Mouse (Mus musculus) heart, postnatal 0 days (tissue): ENCODE measurements at regions not wholly inside any gene's neighbourhood (a gene's known extent, or its start where the extent isn't known, plus 50 kb on each side); places are given as distances from the start of the nearest gene placed in this dataset.

Experiments
- CTCF ChIP-seq: IDR thresholded peaks from 2 replicates; pipeline ENCODE4 v1.5.1; 2016; ENCODE audit warnings: antibody characterized with exemption, control low read depth, low read depth
- EP300 ChIP-seq: IDR thresholded peaks from 2 replicates; pipeline ENCODE4 v1.6.1; 2016; ENCODE audit warnings: antibody characterized with exemption, low read depth

DNA sequence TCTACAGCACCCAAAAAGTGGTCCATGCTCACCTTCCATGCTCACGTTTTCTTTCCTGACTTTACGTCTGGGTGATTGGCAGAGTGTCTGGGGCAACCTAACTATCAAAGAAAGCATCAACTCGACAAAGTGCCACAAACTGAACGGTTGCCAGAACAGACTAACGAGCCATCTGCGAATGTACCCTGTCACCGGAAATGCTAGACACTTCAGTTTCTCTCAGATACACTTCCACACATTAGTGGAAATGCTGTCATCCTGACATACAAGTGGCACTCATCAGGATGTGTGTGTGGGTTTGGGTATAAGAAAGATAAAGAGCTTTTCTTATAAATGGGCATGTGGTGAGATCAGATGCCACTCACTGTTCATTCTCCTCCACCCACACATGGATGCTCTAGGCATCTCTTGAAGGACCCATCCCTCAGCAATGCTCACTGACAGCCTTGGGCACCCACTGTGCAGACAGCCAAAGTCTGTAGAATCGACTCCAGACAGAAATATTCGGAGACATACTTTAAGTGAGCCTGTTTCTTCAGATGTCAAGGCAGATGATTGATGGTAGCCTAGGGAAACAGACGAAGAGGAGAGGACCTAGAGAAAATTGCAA, 244.8 kb downstream of the Efnb2 start:
- TF ChIP-seq CTCF (no peak), EP300 (no peak)
